In genomic region chr2:68983431-68983830, GRCm38 (mm10) we compare ENCODE assay signal across 24 mouse cellular contexts.
DNase-seq lines count a peak whose midpoint lies in the region; ATAC-seq and TF ChIP-seq lines count a peak whose summit lies in the region.
"Had no signal": no experiment of that assay in that cellular context is flagged by ENCODE, and none has a peak within 500 bp of the region (broad histone marks: within the 10 kb centered on the region; RNA-seq: fewer than 3 reads in every experiment).

No protein-coding gene starts in this region.

- WGBS in heart, embryonic 12.5 days: 55% methylated on average over 3 of the region's 3 CpGs
- 37% methylated on average over 3 of the region's 3 CpGs for WGBS in macrophage (ENCODE audit: missing documents)
- 86% methylated on average over 3 of the region's 3 CpGs for WGBS in kidney, adult 2 months

- TF ChIP-seq CTCF in bone marrow macrophage, adult 2 months (IDR thresholded peaks at IDR 0.05; ENCODE audit: low read depth, low read length): no peak
- no peak for TF ChIP-seq CTCF in kidney, adult 2 months (conservative IDR thresholded peaks at IDR 0.05; ENCODE audit: insufficient read depth, insufficient read length, low read depth, low read length)

- TF ChIP-seq POLR2A in bone marrow macrophage, adult 2 months (IDR thresholded peaks at IDR 0.05; ENCODE audit: borderline replicate concordance, low read depth, low read length): no peak
- no peak for TF ChIP-seq POLR2A in kidney, adult 2 months (IDR thresholded peaks at IDR 0.05; ENCODE audit: low read depth, low read length)

- ATAC-seq in heart, embryonic 12.5 days (ENCODE audit: insufficient number of reproducible peaks, low FRiP score): no peak
- ATAC-seq: CD4-positive, CD25-positive, alpha-beta regulatory T cell, adult 4 months; forebrain, embryonic 14.5 days; hindbrain, postnatal 0 days; midbrain, embryonic 13.5 days had no signal

- peak overlapping the region; percentile 28; the same call in 1 of the 2 replicates for H3K27ac ChIP-seq in heart, embryonic 12.5 days (ENCODE audit: poor library complexity, severe bottlenecking)
- H3K27ac ChIP-seq in bone marrow macrophage, adult 2 months (ENCODE audit: insufficient read depth, low read depth, low read length): peak overlapping the region; percentile 46
- H3K27ac ChIP-seq in macrophage: peak overlapping the region; percentile 33
- H3K27ac ChIP-seq in kidney, adult 2 months (ENCODE audit: insufficient read depth, low read depth, low read length): no peak overlapping the region
- H3K27ac ChIP-seq: embryonic facial prominence, embryonic 15.5 days; hindbrain, postnatal 0 days; limb, embryonic 13.5 days; liver, embryonic 15.5 days; midbrain, embryonic 13.5 days had no signal

- no peaks in the 10 kb centered on the region for H3K9me3 ChIP-seq in heart, embryonic 12.5 days (replicated peaks)
- H3K9me3 ChIP-seq: embryonic facial prominence, embryonic 15.5 days; G1E; limb, embryonic 13.5 days; liver, embryonic 15.5 days; midbrain, embryonic 13.5 days had no signal

- no peak overlapping the region for H3K4me3 ChIP-seq in heart, embryonic 12.5 days
- H3K4me3 ChIP-seq in bone marrow macrophage, adult 2 months (ENCODE audit: insufficient read depth, low read length): no peak overlapping the region
- no peak overlapping the region for H3K4me3 ChIP-seq in macrophage (ENCODE audit: inconsistent target)
- no peak overlapping the region for H3K4me3 ChIP-seq in kidney, adult 2 months (ENCODE audit: insufficient read depth, low read depth, low read length)
- H3K4me3 ChIP-seq: embryonic facial prominence, embryonic 15.5 days; limb, embryonic 13.5 days; liver, embryonic 15.5 days; midbrain, embryonic 13.5 days had no signal

- H3K4me1 ChIP-seq in heart, embryonic 12.5 days (replicated peaks): peaks cover 37% of the 10 kb centered on the region
- peaks cover 45% of the 10 kb centered on the region for H3K4me1 ChIP-seq in bone marrow macrophage, adult 2 months (ENCODE audit: control insufficient read depth, insufficient read depth, low read length)
- H3K4me1 ChIP-seq in kidney, adult 2 months (ENCODE audit: control insufficient read depth, insufficient read depth, low read length): no peaks in the 10 kb centered on the region

- intact Hi-C loops in heart, postnatal 14 days (cut with DNase I): no loop called here

- peaks cover 59% of the 10 kb centered on the region; the same call in 1 of the 2 replicates for H3K79me2 ChIP-seq in macrophage (ENCODE audit: inconsistent target)

- H3K9ac ChIP-seq in heart, embryonic 12.5 days: no peak overlapping the region
- H3K9ac ChIP-seq: embryonic facial prominence, embryonic 15.5 days; limb, embryonic 13.5 days; liver, embryonic 15.5 days; midbrain, embryonic 13.5 days had no signal

- no peak for DNase-seq in heart, postnatal 14 days
- peak; percentile 64 for DNase-seq in 416B (ENCODE audit: low read depth)
- no peak for DNase-seq in kidney, adult 2 months
- no peak for DNase-seq in cerebellum, postnatal 10 days
- DNase-seq: adrenal gland, adult 8-10 months; cerebellum, adult 8-10 months; heart, postnatal 36 days; kidney, adult 18-20 months; kidney, postnatal 14 days; lung, postnatal 14 days; right cerebral cortex, adult 18-20 months; spleen, adult 18-20 months; thymus, adult 18-20 months had no signal

- H3K36me3 ChIP-seq in heart, embryonic 12.5 days: no peaks in the 10 kb centered on the region
- H3K36me3 ChIP-seq in macrophage (ENCODE audit: inconsistent target): no peaks in the 10 kb centered on the region
- H3K36me3 ChIP-seq in kidney, adult 2 months (ENCODE audit: control insufficient read depth, insufficient read depth, low read length): no peaks in the 10 kb centered on the region
- H3K36me3 ChIP-seq: embryonic facial prominence, embryonic 15.5 days; limb, embryonic 13.5 days; liver, embryonic 15.5 days; midbrain, embryonic 13.5 days had no signal

- no peak overlapping the region for H3K4me2 ChIP-seq in heart, embryonic 12.5 days
- H3K4me2 ChIP-seq: embryonic facial prominence, embryonic 15.5 days; limb, embryonic 13.5 days; liver, embryonic 15.5 days; midbrain, embryonic 13.5 days had no signal

- H3K27me3 ChIP-seq in heart, embryonic 12.5 days (replicated peaks): no peaks in the 10 kb centered on the region
- H3K27me3 ChIP-seq in kidney, adult 2 months (replicated peaks; ENCODE audit: control insufficient read depth, insufficient read depth, low read length): no peaks in the 10 kb centered on the region
- H3K27me3 ChIP-seq: embryonic facial prominence, embryonic 15.5 days; limb, embryonic 13.5 days; liver, embryonic 15.5 days; midbrain, embryonic 13.5 days had no signal
